Comparison of ENCODE assay signal across 16 mouse cellular contexts in the genomic region with DNA sequence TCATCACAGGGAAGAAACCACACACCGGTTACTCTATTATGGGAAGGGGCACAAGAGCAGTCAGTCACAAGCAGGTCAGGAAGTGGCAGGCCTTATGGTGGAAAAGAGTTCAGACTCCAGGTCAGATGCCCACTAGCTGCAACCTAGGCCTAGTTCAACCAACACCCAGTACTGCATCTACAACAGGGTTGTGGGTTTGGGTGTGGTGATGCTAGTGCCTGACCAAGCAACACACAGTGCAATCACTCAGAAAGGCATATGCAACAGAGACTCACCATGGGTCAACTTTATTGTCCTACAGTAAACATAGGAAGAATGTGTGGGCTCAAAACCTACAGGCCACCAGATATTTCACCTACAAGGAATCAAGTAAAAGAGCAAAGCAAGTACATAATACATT.
"Had no signal": no experiment of that assay in that cellular context is flagged by ENCODE, and none has a peak within 500 bp of the region (broad histone marks: within the 10 kb centered on the region; RNA-seq: fewer than 3 reads in every experiment).

No protein-coding gene starts in this region.

- H3K36me3 ChIP-seq: neural tube, embryonic 13.5 days; neural tube, embryonic 15.5 days; stomach, embryonic 15.5 days had no signal

- H3K4me1 ChIP-seq: neural tube, embryonic 13.5 days; stomach, embryonic 15.5 days had no signal

- H3K4me3 ChIP-seq: neural tube, embryonic 13.5 days; neural tube, embryonic 15.5 days; stomach, embryonic 15.5 days had no signal

- H3K9me3 ChIP-seq: neural tube, embryonic 13.5 days; neural tube, embryonic 15.5 days; stomach, embryonic 15.5 days had no signal

- H3K27me3 ChIP-seq: neural tube, embryonic 13.5 days; neural tube, embryonic 15.5 days; stomach, embryonic 15.5 days had no signal

- H3K9ac ChIP-seq: neural tube, embryonic 13.5 days; neural tube, embryonic 15.5 days; stomach, embryonic 15.5 days had no signal

- DNase-seq: retina, postnatal 1 day; right cerebral cortex, adult 18-20 months; right cerebral cortex, postnatal 14 days; right cerebral cortex, postnatal 25 days; right cerebral cortex, postnatal 4 days; spleen, adult 18-20 months; thymus, adult 18-20 months; thymus, adult 2 months; thymus, postnatal 14 days; thymus, postnatal 25 days; thymus, postnatal 36 days; thymus, postnatal 4 days had no signal

- H3K4me2 ChIP-seq: neural tube, embryonic 13.5 days; neural tube, embryonic 15.5 days; stomach, embryonic 15.5 days had no signal

- H3K27ac ChIP-seq: neural tube, embryonic 13.5 days; neural tube, embryonic 15.5 days; stomach, embryonic 15.5 days; stomach, postnatal 0 days had no signal
